Mouse (Mus musculus) stomach, embryonic 15.5 days (tissue): ENCODE data around the gene Mpv17l2. TPM values are rescaled to one million over a fixed set of nuclear protein-coding genes. Genes with fewer than 3 reads are reported as not detected.

ENCODE experiments used
- ATAC-seq: fragments of 200-750 bp; cut with Nextera tagmentation; 2 replicates; pipeline ENCODE4 v1.8.0; 2017; ENCODE audit warnings: low read depth, moderate number of reproducible peaks, moderate TSS enrichment; ENCODE audit not compliant: insufficient read depth, low FRiP score
- H3K27ac ChIP-seq: fragments of 300-500 bp; sonication (generic); 2 replicates; pipeline ENCODE4 v1.5.1; 2015; ENCODE audit warnings: mild to moderate bottlenecking, inconsistent platforms
- H3K27me3 ChIP-seq: fragments of 300-500 bp; sonication (generic); replicated peaks from 2 replicates; pipeline ENCODE4 v1.6.1; 2015; ENCODE audit warnings: inconsistent platforms
- H3K36me3 ChIP-seq: fragments of 300-500 bp; sonication (generic); 2 replicates; pipeline ENCODE4 v1.6.1; 2015; ENCODE audit warnings: inconsistent platforms
- H3K4me1 ChIP-seq: fragments of 300-500 bp; sonication (generic); 2 replicates; pipeline ENCODE4 v1.6.1; 2015; ENCODE audit warnings: inconsistent platforms
- H3K4me2 ChIP-seq: fragments of 300-500 bp; sonication (generic); 2 replicates; pipeline ENCODE4 v1.6.1; 2015; ENCODE audit warnings: mild to moderate bottlenecking, inconsistent platforms
- H3K4me3 ChIP-seq: fragments of 300-500 bp; sonication (generic); replicated peaks from 2 replicates; pipeline ENCODE4 v1.5.1; 2015; ENCODE audit warnings: inconsistent platforms
- H3K9ac ChIP-seq: fragments of 300-500 bp; sonication (generic); 2 replicates; pipeline ENCODE4 v1.6.1; 2015; ENCODE audit warnings: inconsistent platforms
- H3K9me3 ChIP-seq: fragments of 300-500 bp; sonication (generic); 2 replicates; pipeline ENCODE4 v1.6.1; 2016; ENCODE audit warnings: inconsistent platforms
- WGBS: fragments of 180-500 bp; shearing (Covaris S2); methylation state at CpG from one replicate; pipeline ENCODE4 v1.1.7; 2015; 5-methylcytosine and 5-hydroxymethylcytosine counted together
- polyA plus RNA-seq: library from polyadenylated mRNA; unstranded; fragments of >200 nt; fragmentation: Nextera tagmentation; extraction: Ambion mirVana; gene quantifications from 2 replicates; pipeline ENCODE4 v1.2.1, GENCODE M21; 2015

The Mpv17l2 gene
- polyA plus RNA-seq, 1 experiment from 2014 or later, result 44.4 TPM

GRCm38 (mm10) chr8:70754871-70755660 is 5.7 kb downstream of the Mpv17l2 start:
- H3K27ac ChIP-seq, result peak overlapping the region; percentile 59
- peak overlapping the region; percentile 97 for H3K4me2 ChIP-seq
- peaks cover 13% of the 10 kb centered on the region; the same call in 1 of the 2 replicates for H3K36me3 ChIP-seq
- WGBS, result 11% methylated on average over 50 of the region's 50 CpGs
- no peaks in the 10 kb centered on the region for H3K27me3 ChIP-seq
- peaks cover 36% of the 10 kb centered on the region for H3K4me1 ChIP-seq
- H3K4me3 ChIP-seq, result peak overlapping the region; percentile 85
- no peaks in the 10 kb centered on the region for H3K9me3 ChIP-seq
- H3K9ac ChIP-seq, result peak overlapping the region; percentile 80
- ATAC-seq, result peak; percentile 3; the same call in 1 of the 2 replicates

GRCm38 (mm10) chr8:70754043-70754870 is 6.5 kb downstream of the Mpv17l2 start, which contains the start of gene Rab3a:
TSS of gene Rab3a (plus strand) at chr8:70754679.
- ATAC-seq, result peak; percentile 98
- Histone ChIP-seq H3K27ac (peak within 1 kb of the TSS; percentile 80), H3K4me1 (peaks cover 29% of the 10 kb centered on the region), H3K9me3 (no peaks in the 10 kb centered on the region), H3K4me2 (peak within 1 kb of the TSS; percentile 97), H3K9ac (peak within 1 kb of the TSS; percentile 80), H3K4me3 (peak within 1 kb of the TSS; percentile 85), H3K27me3 (no peaks in the 10 kb centered on the region), H3K36me3 (peaks cover 13% of the 10 kb centered on the region; the same call in 1 of the 2 replicates)
- WGBS, result 8% methylated on average over 37 of the region's 37 CpGs

- peaks cover 24% of the 10 kb centered on the region for H3K4me1 ChIP-seq
- ATAC-seq, result no peak
- 17% methylated on average over 21 of the region's 21 CpGs for WGBS
- no peaks in the 10 kb centered on the region for H3K9me3 ChIP-seq
- peaks cover 4% of the 10 kb centered on the region; the same call in 1 of the 2 replicates for H3K27me3 ChIP-seq
- H3K36me3 ChIP-seq, result peaks cover 13% of the 10 kb centered on the region; the same call in 1 of the 2 replicates
- peak overlapping the region; percentile 80 for H3K27ac ChIP-seq
- peak overlapping the region; percentile 10; the same call in 1 of the 2 replicates for H3K4me3 ChIP-seq
- H3K9ac ChIP-seq, result no peak overlapping the region
- H3K4me2 ChIP-seq, result peak overlapping the region; percentile 36
Measured at GRCm38 (mm10) chr8:70753151-70753550, 7.6 kb downstream of the Mpv17l2 start.

GRCm38 (mm10) chr8:70752000-70752764 is 8.6 kb downstream of the Mpv17l2 start:
- ATAC-seq, result no peak
- H3K9ac ChIP-seq, result no peak overlapping the region

GRCm38 (mm10) chr8:70750128-70750680 is 10.5 kb downstream of the Mpv17l2 start:
- H3K27me3 ChIP-seq, result peaks cover 32% of the 10 kb centered on the region
- H3K27ac ChIP-seq, result no peak overlapping the region
- H3K36me3 ChIP-seq, result no peaks in the 10 kb centered on the region
- no peak overlapping the region for H3K9ac ChIP-seq
- no peak overlapping the region for H3K4me3 ChIP-seq
- no peaks in the 10 kb centered on the region for H3K9me3 ChIP-seq
- H3K4me1 ChIP-seq, result peaks cover 17% of the 10 kb centered on the region
- ATAC-seq, result no peak
- 80% methylated on average over 13 of the region's 13 CpGs for WGBS
- H3K4me2 ChIP-seq, result no peak overlapping the region

More at GRCm38 (mm10) chr8:70752000-70752764, 8.6 kb downstream of the Mpv17l2 start:
- Histone ChIP-seq H3K4me2 (no peak overlapping the region), H3K36me3 (peaks cover 6% of the 10 kb centered on the region; the same call in 1 of the 2 replicates), H3K27ac (peak overlapping the region; percentile 80), H3K9me3 (no peaks in the 10 kb centered on the region), H3K27me3 (peaks cover 14% of the 10 kb centered on the region), H3K4me1 (peaks cover 22% of the 10 kb centered on the region), H3K4me3 (no peak overlapping the region)
- WGBS, result 22% methylated on average over 11 of the region's 11 CpGs

GRCm38 (mm10) chr8:70749097-70749674 is 11.6 kb downstream of the Mpv17l2 start:
- H3K9ac ChIP-seq, result no peak overlapping the region
- H3K4me1 ChIP-seq, result peaks cover 14% of the 10 kb centered on the region; the same call in 1 of the 2 replicates
- peaks cover 42% of the 10 kb centered on the region for H3K27me3 ChIP-seq
- WGBS, result 79% methylated on average over 19 of the region's 19 CpGs
- H3K4me3 ChIP-seq, result no peak overlapping the region
- no peaks in the 10 kb centered on the region for H3K9me3 ChIP-seq
- H3K4me2 ChIP-seq, result no peak overlapping the region
- no peak overlapping the region for H3K27ac ChIP-seq
- ATAC-seq, result no peak
- H3K36me3 ChIP-seq, result no peaks in the 10 kb centered on the region

DNA sequence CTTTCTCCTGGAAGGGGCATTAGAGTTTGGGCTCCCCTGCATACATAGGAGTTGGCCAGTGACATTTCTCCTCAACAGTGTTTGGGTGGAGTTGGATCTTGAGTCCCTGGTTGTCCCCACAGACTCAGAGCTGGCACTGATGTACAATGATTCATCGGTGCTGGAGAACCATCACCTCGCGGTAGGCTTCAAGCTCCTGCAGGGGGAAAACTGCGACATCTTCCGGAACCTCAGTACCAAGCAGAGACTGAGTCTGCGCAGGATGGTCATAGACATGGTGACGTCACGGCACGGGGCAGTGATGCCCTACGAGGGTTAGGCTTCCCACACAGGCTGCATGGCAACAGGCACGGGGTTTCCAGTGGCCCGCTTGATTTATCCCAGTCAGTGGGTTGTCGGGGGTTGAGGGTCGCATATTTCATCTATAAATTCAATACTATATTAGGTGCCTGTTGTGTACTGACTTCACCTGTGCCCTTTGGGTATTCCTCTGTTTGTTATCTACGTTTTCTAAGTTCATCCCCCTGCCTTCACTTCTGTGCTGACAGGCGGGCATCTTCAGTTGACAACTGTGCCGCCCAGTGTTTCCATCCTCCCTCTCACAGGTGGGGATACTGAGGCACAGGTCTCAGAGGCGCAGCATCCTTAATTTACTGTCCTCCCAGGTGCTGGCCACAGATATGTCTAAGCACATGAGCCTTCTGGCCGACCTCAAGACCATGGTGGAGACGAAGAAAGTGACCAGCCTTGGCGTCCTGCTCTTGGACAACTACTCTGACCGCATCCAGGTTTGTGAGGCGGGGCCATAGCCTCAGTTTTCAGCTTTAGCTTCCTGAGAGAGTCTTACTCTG is 12.3 kb downstream of the Mpv17l2 start:
- 84% methylated on average over 23 of the region's 23 CpGs for WGBS
- Histone ChIP-seq H3K4me3 (no peak overlapping the region), H3K27ac (no peak overlapping the region), H3K4me2 (no peak overlapping the region), H3K9ac (no peak overlapping the region), H3K9me3 (no peaks in the 10 kb centered on the region), H3K27me3 (peaks cover 49% of the 10 kb centered on the region), H3K36me3 (no peaks in the 10 kb centered on the region), H3K4me1 (peaks cover 20% of the 10 kb centered on the region)
- ATAC-seq, result no peak

- Histone ChIP-seq H3K4me1 (peaks cover 16% of the 10 kb centered on the region), H3K9ac (no peak overlapping the region), H3K4me2 (no peak overlapping the region), H3K27ac (no peak overlapping the region), H3K27me3 (peaks cover 60% of the 10 kb centered on the region), H3K4me3 (no peak overlapping the region), H3K9me3 (no peaks in the 10 kb centered on the region), H3K36me3 (no peaks in the 10 kb centered on the region)
- 84% methylated on average over 18 of the region's 18 CpGs for WGBS
- ATAC-seq, result no peak
Measured at GRCm38 (mm10) chr8:70747211-70747890, 13.4 kb downstream of the Mpv17l2 start.

- 58% methylated on average over 9 of the region's 9 CpGs for WGBS
- H3K9me3 ChIP-seq, result no peaks in the 10 kb centered on the region
- H3K9ac ChIP-seq, result no peak overlapping the region
- H3K4me3 ChIP-seq, result no peak overlapping the region
- no peak for ATAC-seq
- H3K36me3 ChIP-seq, result no peaks in the 10 kb centered on the region
- no peak overlapping the region for H3K27ac ChIP-seq
- H3K4me1 ChIP-seq, result peaks cover 14% of the 10 kb centered on the region
- H3K27me3 ChIP-seq, result peaks cover 67% of the 10 kb centered on the region
- no peak overlapping the region for H3K4me2 ChIP-seq
Measured at GRCm38 (mm10) chr8:70746676-70747075, 14.1 kb downstream of the Mpv17l2 start.

DNA sequence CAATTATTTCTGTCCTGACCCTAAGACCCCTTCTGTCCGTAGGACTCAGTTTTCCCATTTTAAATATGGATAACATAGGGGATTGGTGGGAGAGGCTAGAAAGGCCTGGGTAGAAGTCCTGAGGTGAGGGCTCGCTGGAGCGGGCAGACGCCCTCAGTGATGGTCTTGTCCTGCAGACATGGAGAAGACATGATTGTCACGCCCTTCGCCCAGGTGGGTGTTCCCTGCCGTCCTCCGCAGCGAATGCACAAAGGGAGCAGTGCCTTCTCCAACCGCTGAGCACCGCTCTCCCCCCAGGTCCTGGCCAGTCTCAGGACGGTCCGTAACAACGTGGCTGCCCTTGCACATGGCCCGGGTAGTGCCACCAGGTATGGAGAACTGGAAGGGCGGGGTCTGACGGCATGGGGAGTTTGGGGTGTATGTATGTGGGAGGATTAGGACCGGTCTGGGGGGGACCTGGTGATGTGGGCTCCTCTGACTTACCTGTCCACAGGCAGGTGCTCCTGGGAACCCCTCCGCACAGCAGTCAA is 15.0 kb downstream of the Mpv17l2 start:
- peaks cover 14% of the 10 kb centered on the region for H3K4me1 ChIP-seq
- WGBS, result 47% methylated on average over 19 of the region's 19 CpGs

More for the DNA sequence above, 15.0 kb downstream of the Mpv17l2 start:
- H3K4me3 ChIP-seq, result no peak overlapping the region
- H3K9me3 ChIP-seq, result no peaks in the 10 kb centered on the region
- H3K27ac ChIP-seq, result no peak overlapping the region
- H3K9ac ChIP-seq, result no peak overlapping the region
- peaks cover 67% of the 10 kb centered on the region for H3K27me3 ChIP-seq
- no peak overlapping the region for H3K4me2 ChIP-seq
- ATAC-seq, result no peak
- H3K36me3 ChIP-seq, result no peaks in the 10 kb centered on the region
